Mouse (Mus musculus) gonadal fat pad, adult 2 months (tissue): ENCODE data around the gene Ing5. TPM values are rescaled to one million over a fixed set of nuclear protein-coding genes. Genes with fewer than 3 reads are reported as not detected.
"Not testable (repeated sequence)": the region's sequence is repeated elsewhere in the genome, so short reads cannot be mapped to it uniquely, and the experiment has no call there.

Experiments used
- DNase-seq: peaks from one replicate; pipeline ENCODE4 v3.0.0-alpha.2; 2012; ENCODE audit warnings: low read depth
- polyA plus RNA-seq: library from polyadenylated mRNA; depleted of rRNA; stranded (reverse); fragments of >200 nt; gene quantifications from 2 replicates; pipeline ENCODE4 v1.2.3, GENCODE M21; 2012; rRNA removed

Ing5 gene
- polyA plus RNA-seq, 1 experiment = 7.4 TPM

- DNase-seq = not testable (repeated sequence)
Observed at GRCm38 (mm10) chr1:93861048-93861447, 57.3 kb downstream of the Ing5 start, which contains the start of gene Gal3st2. Gene Gal3st2 (plus strand): TSS chr1:93861306.

Other genes with a start within 250 kb of the Ing5 start
- gene Stk25, start 145.3 kb upstream of the Ing5 start, polyA plus RNA-seq = 157 and 178 TPM in 2 replicates
- 41.9 and 48.6 TPM in 2 replicates for gene Bok, start 118.3 kb upstream of the Ing5 start, polyA plus RNA-seq
- gene Atg4b, start 52.5 kb upstream of the Ing5 start, polyA plus RNA-seq = 49.6 and 60.7 TPM in 2 replicates
- gene Thap4, start 49.1 kb upstream of the Ing5 start, polyA plus RNA-seq = 35.5 and 39.0 TPM in 2 replicates
- 44.9 and 49.2 TPM in 2 replicates for gene Dtymk, start 2.0 kb upstream of the Ing5 start, polyA plus RNA-seq
- gene D2hgdh, start 20.9 kb downstream of the Ing5 start, polyA plus RNA-seq = 27.7 and 27.8 TPM in 2 replicates
- 0.51 TPM in 1 of 2 replicates, not detected in the other for gene Gal3st2, start 57.3 kb downstream of the Ing5 start, polyA plus RNA-seq
- 0.30 and 0.51 TPM in 2 replicates for gene Gal3st2b, start 114.3 kb downstream of the Ing5 start, polyA plus RNA-seq
- 0.01 and 0.05 TPM in 2 replicates for gene Gal3st2c, start 186.5 kb downstream of the Ing5 start, polyA plus RNA-seq
- not detected in 2 replicates for gene Neu4, start 216.5 kb downstream of the Ing5 start, polyA plus RNA-seq
- gene Pdcd1, start 248.6 kb downstream of the Ing5 start, polyA plus RNA-seq = 0.18 TPM in 1 of 2 replicates, not detected in the other